Mouse (Mus musculus): ENCODE results near the gene Pakap.

GRCm38 (mm10) chr4:57847676-57848075, 279.7 kb downstream of the Pakap start:
- TF ChIP-seq CTCF (IDR thresholded peaks at IDR 0.05; ENCODE audit: borderline replicate concordance, extremely low read depth, insufficient read depth, insufficient read length), result no peak
- TF ChIP-seq POLR2A (IDR thresholded peaks at IDR 0.05; ENCODE audit: borderline replicate concordance, extremely low read depth, insufficient read depth, insufficient read length, poor library complexity, severe bottlenecking), result no peak
